Mouse (Mus musculus): Measurements from ENCODE around the gene 6030468B19Rik.
"Not testable (repeated sequence)": the region's sequence is repeated elsewhere in the genome, so short reads cannot be mapped to it uniquely, and the experiment has no call there.

Gene 6030468B19Rik

DNA sequence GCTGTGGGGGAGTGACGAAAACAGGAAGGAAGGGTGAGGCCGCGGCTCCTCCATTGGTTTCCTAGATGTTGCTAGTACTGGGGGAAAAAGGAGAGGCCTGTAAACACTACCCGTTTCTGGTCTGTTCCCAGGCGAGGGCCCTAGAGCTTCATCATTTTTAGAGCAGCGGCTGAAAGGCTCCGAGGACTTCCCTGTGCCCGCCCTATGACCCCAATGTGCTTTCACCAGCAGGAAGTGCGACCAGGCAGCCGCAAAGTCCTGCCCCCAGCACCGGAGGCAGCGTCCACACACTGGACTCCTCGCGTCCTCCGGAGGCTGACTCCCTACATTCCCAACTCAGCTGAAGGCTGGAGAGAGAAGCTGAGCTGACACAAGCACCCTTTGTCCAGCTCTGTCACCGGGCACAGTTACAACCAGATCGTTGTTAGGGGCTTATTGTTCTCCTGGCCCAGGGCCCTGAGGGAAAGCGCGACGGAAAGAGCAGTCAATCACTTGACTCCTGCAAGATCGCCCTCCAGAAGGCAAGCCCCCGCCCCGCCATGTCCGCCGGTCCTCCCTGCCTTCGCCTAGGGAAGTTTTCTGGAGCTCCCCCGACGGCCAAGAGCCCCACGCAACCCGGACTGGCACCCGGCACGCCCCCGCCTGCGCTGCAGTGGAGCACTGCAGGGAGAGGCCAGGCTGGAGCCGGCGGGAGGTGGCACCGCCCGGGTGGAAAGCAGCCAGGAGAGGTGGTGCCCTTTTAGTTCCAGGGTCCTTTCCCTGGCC lies 17.8 kb upstream of the 6030468B19Rik start:
- peak; percentile 62 for DNase-seq (ENCODE audit: low spot score)

DNA sequence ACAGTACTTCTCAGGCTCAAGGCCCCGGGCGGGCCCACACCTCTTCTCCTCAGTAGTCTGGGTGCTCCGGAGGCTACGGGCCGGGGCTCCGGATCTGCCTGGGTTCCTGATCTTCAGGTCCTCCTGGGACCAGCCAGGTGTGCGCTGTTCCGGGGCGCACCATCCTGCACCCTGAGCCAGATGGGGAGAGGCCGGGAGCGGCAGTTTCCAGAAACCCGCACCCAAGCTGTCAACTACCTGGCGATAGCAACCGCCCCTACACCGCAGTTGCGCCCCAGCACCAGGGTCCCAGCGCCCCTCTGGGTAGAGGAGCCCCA lies 17.3 kb upstream of the 6030468B19Rik start:
- DNase-seq (ENCODE audit: low spot score), result no peak

DNA sequence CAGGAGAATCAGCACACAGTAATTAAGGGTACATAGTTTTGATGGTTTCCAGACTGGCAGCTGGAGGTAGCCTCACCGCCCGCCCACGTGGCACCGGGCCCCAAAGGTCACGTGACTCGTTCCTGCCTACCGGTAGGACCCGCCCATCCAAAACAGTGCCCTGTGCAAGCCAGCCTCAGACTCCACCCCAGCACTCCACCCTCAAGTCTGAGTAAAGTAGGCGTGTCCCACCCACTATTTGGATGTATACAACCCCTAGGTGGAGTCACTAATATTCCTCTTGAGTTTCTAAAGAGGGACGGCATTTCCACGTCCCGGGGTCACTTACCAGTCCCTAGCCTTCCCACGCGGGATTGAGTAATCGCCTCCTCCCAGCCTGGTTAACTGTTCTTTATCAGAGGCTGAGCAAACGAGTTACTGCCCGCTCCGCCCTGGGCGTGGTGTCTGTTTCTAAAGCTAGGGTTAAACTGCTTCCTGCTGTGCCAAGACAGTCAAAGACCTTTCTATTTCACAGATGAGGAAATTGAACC lies 16.8 kb upstream of the 6030468B19Rik start:
- peak; percentile 77 for DNase-seq (ENCODE audit: low spot score)

DNA sequence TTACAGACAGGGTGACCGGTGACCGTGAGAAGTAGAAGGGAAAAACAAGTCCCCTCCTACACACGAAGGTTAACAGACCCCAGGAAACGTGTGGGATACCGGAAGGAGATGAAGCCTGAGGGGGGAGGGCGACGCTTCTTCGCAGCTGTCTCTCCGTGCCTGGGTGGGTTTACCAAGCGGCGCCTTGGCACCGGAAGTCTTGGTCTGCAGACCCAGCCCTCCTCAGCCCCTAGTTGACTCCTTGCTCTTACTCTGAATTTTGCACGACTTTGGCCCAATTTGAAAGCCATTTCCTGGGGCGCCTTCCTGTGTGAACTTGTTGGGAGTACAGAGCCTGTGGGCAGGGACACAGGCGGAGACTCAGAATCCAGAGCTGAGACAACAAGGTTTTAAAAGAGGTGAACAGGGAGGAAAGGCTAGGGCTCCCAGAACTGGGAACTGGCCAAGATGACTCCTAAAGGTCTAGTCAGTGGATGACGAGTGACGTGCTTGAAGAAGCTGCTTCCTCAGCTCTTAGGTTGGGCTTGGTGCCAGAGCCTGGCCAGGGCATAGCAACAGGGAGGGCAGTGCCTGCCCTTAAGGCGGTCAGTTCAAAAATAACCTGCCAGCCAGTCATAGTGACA lies 16.1 kb upstream of the 6030468B19Rik start:
- DNase-seq (ENCODE audit: low spot score), result peak; percentile 65

DNA sequence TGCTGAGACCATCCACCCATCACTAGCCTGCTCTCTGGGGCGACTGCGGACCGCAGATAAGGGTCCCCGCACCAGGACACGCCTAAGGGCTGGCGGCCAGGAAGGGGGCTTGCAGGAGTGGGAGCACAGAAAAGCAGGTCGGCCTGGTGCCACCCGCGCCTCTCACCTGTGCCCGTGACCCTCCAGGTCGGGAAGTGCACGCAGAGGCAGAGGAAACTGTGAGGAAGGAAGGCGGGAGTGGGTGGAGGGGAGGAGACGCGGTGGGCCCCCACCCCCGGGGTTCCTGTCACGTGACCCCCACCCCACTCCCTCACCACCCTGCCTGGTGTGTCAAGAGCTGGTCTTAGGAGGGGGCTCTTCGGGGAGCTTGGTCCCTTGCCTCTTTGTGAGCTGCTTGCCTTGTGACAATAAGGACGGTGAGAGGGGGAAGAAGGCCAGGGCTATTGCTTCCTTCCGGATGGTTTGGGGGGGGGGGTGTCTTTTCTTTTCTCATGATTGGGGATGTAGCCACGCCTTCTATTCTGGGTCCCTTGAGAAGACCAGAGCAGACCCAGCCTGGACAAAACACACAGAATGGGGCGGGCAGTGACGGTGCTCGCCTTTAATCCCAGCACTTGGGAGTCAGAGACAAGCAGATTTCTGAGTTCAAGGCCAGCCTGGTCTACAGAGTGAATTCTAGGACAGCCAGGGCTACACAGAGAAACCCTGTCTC lies 15.3 kb upstream of the 6030468B19Rik start, which contains the start of the genes Tmc8 and Tmc6:
Gene Tmc8, plus strand, starts transcription at position 84 of the 712 bp plus-strand sequence.
Gene Tmc6, minus strand, starts transcription at position 206 of the 712 bp plus-strand sequence.
- no peak for DNase-seq (ENCODE audit: low spot score)

DNA sequence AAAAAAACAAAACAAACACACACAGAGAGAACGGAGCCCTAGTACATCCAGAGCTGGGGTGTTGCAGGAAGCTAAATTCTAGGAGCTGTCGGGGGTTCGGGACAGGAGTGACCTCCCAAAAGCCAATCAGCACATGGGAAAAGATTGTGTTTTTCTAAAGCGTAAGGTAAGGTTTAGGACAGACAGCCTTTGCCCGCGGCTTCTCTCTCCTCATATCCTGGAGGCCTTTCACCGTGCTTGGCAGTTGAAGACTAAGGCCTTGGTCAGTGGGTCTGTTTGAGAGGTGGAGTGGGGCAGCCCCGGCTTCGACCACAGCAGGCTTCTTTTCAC lies 14.8 kb upstream of the 6030468B19Rik start:
- DNase-seq (ENCODE audit: low spot score), result no peak

DNA sequence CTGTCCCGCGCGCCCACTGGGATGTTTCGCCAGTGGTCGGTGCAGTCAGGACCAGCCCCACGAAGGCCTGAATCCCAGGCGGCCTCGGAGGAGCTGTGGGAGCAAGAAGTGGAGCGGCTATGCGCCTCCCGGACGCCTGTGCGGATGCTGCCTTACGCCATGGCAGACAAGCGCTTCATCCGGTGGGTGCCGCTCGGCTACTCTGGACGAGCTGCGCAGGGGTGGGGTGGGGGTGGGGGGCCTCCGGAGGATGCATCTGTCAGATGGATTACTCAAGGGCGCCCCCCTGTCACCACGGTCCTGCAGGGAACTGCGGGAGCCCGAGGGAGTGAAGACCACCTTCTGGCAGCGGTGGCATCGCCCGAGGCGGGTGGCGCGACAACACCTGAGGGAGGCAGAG lies 14.4 kb upstream of the 6030468B19Rik start:
- peak; percentile 47 for DNase-seq (ENCODE audit: low spot score)

DNA sequence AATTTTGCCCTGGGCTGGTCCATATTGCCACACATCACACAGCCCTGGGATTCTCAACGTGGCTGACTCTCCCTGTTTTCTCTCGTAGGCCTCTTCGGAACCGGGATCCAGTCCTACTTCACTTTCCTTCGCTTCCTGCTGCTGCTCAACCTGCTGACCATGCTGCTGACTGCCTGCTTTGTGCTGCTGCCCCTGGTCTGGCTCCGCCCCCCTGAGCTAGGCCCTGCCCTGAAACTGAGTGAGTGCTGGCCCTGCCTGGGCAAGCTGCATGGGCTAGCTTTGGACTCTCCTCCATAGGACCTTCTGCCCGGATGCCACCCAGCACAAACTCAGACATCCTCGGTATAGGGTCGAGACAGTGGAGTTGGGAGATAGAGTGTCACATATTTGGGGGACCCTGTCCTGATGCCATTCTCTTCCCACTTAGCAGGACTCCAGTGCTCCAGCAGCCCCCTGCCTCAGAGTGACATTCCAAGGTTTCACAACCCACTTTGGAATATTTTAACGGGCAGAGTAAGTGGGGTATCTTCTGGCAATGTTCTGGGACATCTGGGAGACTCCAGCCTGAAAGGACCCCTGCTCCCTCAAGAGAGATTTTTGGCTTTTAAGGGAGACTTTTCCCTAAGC lies 13.7 kb upstream of the 6030468B19Rik start:
- no peak for DNase-seq (ENCODE audit: low spot score)

DNA sequence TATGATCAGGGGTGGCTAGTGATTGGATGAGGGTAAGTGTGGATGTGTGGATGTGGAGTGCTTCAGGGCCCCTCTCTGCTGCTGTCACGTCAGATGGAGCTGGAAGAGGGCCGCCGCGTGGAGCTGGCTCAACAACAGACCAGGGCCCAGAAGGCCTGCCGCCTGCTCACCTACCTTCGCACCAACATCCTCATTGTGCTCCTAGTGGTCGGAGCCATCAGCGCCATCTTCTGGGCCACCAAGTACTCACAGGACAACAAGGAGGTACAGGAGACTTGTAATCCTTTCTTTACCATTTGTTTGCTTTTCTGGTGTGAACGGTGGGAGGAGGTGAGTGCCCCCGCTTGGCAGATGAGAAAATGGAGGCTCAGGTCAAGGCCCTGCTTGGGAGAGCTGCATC lies 11.2 kb upstream of the 6030468B19Rik start:
- peak; percentile 46 for DNase-seq (ENCODE audit: low spot score)

DNA sequence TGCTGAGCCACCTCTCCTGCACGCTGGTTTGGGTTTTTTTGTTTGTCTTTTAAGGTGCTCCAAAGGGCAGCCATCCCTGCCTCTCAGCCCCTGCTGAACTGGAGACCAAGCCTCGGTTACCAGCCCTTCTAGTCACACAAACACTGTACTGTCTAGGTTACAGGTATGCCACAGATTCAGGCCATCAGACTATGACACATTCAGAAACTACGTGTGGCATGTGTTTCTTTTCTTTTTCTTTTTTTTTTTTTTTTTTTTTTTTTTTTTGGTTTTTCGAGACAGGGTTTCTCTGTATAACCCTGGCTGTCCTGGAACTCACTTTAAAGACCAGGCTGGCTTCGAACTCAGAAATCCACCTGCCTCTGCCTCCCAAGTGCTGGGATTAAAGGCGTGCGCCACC lies 9.0 kb upstream of the 6030468B19Rik start:
- DNase-seq (ENCODE audit: low spot score), result not testable (repeated sequence)

DNA sequence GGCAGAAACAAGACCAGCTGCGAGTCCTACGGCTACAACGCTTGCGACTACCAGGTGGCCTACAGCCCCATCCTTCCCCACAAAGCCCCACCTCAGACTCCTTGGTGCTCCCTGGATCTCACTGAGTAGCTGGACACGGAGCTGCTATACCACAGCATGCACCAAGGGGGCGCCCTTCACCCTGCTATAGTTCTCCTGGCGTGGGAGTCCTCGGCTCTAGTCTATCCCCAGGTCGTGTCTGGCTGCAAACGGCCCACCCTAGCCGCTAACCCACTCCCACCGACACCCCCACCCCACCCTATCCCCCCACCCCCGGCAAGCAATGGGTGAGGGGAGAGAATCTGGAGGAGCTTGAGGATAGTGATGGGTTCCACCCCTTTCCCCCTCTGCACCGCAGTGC lies 7.2 kb upstream of the 6030468B19Rik start:
- peak; percentile 74 for DNase-seq (ENCODE audit: low spot score)

DNA sequence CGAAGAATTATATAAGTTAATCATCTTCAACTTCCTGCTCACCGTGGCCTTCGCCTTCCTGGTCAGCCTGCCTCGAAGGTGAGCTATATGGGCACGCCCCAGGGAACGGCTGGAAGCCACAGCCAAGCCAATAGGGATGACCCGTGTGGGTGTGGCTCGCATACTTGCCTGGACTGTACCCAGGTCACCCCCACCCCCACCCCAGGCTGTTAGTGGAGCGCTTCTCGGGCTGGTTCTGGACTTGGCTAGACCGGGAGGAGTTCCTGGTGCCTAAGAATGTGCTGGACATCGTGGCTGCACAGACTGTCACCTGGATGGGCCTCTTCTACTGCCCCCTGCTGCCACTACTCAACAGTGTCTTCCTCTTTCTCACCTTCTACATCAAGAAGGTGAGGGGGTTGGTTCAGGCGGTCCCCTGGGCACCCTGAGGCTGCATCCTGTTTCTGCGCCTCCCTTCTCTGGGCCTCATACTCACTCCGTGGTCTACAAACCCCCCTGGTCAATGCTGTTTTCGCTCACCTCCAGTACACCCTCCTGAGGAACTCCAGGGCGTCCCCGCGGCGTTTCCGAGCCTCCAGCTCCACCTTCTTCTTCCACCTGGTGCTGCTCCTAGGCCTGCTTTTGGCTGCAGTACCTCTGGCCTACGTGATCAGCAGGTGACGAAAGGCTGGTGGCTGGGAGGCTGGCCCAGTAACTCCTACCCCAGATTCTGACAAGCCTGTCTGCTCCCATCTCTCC lies 6.6 kb upstream of the 6030468B19Rik start:
- DNase-seq (ENCODE audit: low spot score), result peak; percentile 50

DNA sequence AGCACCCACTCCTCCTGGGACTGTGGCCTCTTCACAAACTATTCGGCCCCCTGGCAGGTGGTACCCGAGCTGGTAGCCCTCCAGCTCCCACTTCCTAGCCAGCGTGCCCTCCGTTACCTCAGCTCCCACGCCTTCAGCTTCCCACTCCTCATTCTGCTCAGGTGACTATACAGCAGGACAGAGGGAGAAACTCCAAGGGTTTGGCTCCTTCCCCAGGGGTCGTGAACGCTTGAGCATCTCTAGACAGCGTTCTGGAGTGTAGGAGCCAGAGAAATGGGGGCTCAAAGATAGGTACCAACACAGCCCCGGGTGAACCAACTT lies 6.1 kb upstream of the 6030468B19Rik start:
- DNase-seq (ENCODE audit: low spot score), result no peak

DNA sequence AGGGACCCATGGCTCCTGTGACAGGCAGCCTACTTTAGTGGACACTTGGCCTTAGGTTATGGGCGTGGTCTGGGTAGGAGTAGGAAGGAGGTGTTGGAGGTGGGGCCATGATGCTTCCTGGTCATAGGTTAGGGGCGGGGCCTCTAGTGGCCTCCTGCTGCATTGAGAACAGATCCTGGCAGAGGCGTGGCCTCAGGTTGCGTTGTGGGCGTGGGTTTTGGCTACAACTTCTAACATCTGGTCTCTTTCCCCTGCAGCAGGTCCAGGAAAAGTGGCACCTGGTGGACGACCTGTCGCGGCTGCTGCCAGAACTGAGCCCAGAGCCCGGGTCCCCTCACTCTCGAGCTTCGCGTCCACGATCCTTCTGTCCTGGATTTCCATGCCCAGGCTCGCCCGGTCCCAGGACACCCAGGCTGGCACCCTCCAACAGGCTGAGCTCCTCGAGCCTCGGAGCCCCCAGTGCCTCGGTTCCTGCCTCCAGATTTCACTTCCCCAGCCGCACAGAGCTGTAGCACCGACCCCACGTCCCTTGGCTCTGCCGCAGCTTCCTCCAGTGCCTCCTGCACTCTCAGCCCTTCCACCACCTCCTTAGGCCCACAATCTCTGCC lies 5.1 kb upstream of the 6030468B19Rik start:
- peak; percentile 54 for DNase-seq (ENCODE audit: low spot score)

DNA sequence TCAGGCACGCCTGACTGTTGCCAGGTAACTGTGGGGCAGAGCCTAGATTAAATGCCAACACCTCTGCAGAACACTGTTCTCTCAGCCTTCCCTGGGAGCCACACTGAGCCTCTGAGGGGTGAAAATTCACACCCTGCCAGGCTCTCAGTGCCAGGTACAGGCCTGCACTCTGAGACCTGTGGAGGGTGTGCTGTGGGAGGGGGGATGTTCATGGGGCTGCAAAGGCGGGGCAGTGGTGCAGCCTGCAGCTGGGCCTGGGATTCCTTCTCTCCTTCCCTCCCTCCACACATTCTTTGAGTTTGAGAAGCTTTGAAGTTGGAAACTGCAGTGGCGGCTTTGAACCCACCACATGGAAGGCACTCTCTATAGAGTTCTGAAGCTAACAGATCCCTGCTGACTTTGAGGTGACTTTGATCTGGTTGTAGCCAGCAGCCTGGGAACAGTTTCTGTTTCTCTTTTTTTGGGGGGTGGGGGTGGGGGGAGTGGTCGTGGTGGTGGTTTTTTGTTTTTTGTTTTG lies 3.4 kb upstream of the 6030468B19Rik start:
- no peak for DNase-seq (ENCODE audit: low spot score)

DNA sequence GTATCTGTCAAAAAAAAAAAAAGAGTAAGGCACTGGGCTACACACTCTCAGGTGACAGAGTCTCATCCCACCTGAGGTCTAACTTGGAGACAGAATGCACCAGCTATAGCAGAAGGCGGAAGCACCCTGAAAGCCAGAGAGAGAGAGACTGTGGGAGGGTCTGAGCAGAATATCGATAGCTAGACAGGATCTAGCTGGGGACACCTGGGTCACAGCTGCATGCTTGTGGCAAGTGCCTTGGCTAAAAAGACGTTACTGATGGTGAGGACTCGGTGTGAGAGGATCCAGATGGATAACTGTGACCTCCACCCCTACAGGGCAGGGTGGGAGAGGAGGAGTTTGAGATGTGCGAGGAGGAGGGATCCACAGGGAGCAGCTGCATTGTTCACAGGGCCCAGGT lies 506 bp upstream of the 6030468B19Rik start:
- no peak for DNase-seq (ENCODE audit: low spot score)

DNA sequence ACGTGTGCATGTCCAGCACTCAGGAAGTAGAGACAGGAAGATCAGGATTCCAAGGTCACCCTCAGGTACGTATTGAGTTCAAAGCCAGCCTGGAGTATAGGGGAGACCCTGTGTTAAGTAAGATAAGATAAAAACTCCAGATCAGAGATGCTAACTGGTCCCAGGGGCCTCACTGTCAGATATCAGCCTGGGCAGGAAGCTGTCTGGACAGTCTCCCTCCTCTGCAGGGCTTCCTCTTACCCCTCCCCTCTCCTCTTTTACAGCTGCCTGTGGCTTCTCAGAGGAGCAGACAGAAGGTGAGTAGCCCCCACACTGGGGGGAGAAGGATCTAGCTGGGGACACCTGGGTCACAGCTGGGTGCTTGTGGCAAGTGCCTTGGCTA lies 691 bp downstream of the 6030468B19Rik start:
- DNase-seq (ENCODE audit: low spot score), result no peak

DNA sequence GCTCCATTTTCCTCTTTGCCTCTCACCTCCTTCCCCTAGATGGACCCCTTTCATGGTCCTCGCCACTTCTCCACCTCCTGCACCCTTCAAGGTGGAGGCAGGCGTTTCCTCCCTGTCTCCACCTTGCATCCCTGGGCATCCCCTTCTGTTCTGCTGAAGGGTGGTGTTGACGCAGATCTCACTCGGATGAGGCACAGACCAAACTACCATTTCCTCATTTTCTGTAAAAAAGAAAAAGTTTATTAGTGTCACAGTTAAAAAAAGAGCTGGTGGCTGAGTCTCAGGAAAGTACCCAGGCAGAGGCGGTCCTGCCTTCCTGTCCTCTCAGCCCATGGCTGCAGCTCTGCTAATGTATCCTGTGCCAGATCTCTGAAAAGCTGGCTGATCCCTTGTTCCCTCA lies 1.7 kb downstream of the 6030468B19Rik start:
- DNase-seq (ENCODE audit: low spot score), result no peak

DNA sequence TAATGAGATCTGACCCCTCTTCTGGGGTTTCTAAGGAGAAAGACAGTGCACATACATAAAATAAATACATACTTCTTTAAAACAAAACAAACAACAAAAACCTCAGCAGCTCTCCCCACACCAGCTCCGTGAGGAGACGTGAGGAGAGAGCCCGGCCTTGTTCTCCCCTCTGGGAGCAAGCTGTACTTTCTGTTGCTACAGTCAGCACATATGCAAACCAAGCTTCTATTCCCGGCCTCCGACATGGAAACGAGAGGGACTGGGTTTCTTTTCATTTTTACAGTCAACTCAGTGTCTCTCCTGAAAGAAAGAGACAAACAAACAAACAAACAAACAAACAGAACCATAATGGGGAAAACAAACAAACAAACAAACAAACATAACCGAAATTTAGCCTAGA lies 2.6 kb downstream of the 6030468B19Rik start:
- no peak for DNase-seq (ENCODE audit: low spot score)

DNA sequence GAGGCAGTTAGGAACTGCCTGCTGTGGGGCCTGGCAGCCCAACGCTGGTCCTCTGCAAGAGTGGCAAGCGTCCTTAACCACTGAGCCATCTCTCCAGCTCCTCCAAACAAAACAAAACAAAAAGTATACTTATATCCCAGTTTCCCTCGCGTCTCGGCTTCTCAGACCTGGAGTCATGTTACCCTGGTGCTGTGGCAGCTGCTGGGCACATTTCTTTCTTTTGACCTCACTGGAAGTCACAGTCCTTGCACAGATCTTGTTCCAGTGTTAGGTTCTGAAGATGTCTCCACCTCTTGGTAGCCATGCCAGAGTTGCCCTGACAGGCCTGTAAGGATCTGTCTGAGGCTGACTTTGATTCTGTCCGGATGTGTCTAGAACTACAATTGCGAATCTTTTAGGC lies 4.2 kb downstream of the 6030468B19Rik start:
- no peak for DNase-seq (ENCODE audit: low spot score)

DNA sequence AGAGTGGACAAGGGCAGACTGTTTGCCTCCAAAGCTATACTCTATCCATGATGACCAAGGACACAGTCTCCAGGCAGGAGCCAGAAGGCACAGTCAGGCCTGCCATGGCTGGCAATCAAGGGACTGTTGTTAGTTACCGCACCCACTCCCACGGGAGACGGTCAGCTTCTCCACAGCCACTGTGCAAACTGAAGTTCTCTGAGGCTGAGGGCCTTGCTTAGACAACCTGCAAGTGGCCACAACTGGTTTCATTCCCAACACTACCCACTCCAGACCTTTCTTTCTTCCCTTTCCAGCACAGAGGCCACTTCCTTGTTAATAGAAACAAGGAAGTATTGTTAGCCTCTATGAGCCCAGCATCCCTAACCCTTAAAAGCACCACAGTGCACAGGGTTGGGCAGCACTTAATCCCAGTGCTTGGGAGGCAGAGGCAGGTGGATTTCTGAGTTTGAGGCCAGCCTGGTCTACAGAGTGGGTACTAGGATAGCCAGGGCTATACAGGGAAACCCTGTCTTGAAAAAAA lies 5.8 kb downstream of the 6030468B19Rik start:
- no peak for DNase-seq (ENCODE audit: low spot score)

Measured in urinary bladder, postnatal 25 days (tissue).